Mouse (Mus musculus) neural tube, embryonic 11.5 days (tissue): ENCODE measurements around the gene Slfn14. TPM values are rescaled to one million over a fixed set of nuclear protein-coding genes. Genes with fewer than 3 reads are reported as not detected.
"Not testable (repeated sequence)": the region's sequence is repeated elsewhere in the genome, so short reads cannot be mapped to it uniquely, and the experiment has no call there.

ENCODE experiments used
- ATAC-seq: fragments of 200-750 bp; cut with Nextera tagmentation; 2 replicates; pipeline ENCODE4 v1.8.0; 2017; ENCODE audit warnings: moderate number of reproducible peaks, mild to moderate bottlenecking, moderate TSS enrichment, moderate library complexity; ENCODE audit not compliant: insufficient read depth, low FRiP score, low TSS enrichment
- DNase-seq: peaks from one replicate; pipeline ENCODE4 v3.0.0-alpha.2; 2015; ENCODE audit warnings: low spot score
- H3K27ac ChIP-seq: fragments of 300-500 bp; sonication (generic); 2 replicates; pipeline ENCODE4 v1.5.1; 2014; ENCODE audit warnings: low read depth, mild to moderate bottlenecking, low read length
- H3K27me3 ChIP-seq: fragments of 300-500 bp; sonication (generic); 2 replicates; pipeline ENCODE4 v1.6.1; 2014; ENCODE audit warnings: mild to moderate bottlenecking, low read length, mixed read lengths; ENCODE audit not compliant: control insufficient read depth, insufficient read depth
- H3K36me3 ChIP-seq: fragments of 300-500 bp; sonication (generic); 2 replicates; pipeline ENCODE4 v1.6.1; 2014; ENCODE audit warnings: mild to moderate bottlenecking, low read length, moderate library complexity, mixed read lengths; ENCODE audit not compliant: control insufficient read depth, insufficient read depth
- H3K4me1 ChIP-seq: fragments of 300-500 bp; sonication (generic); 2 replicates; pipeline ENCODE4 v1.6.1; 2014; ENCODE audit warnings: low read length, mixed read lengths; ENCODE audit not compliant: control insufficient read depth, insufficient read depth
- H3K4me2 ChIP-seq: fragments of 300-500 bp; sonication (generic); 2 replicates; pipeline ENCODE4 v1.6.1; 2014; ENCODE audit warnings: low read depth, mild to moderate bottlenecking, moderate library complexity
- H3K4me3 ChIP-seq: fragments of 300-500 bp; sonication (generic); 2 replicates; pipeline ENCODE4 v1.5.1; 2014; ENCODE audit warnings: low read depth, low read length
- H3K9ac ChIP-seq: fragments of 300-500 bp; sonication (generic); 2 replicates; pipeline ENCODE4 v1.6.1; 2014; ENCODE audit warnings: mild to moderate bottlenecking, low read length
- H3K9me3 ChIP-seq: fragments of 300-500 bp; sonication (generic); 2 replicates; pipeline ENCODE4 v1.6.1; 2016; ENCODE audit warnings: low read length; ENCODE audit not compliant: control insufficient read depth
- WGBS: fragments of 180-500 bp; shearing (Covaris S2); extraction: QIAGEN DNeasy Blood & Tissue Kit; methylation state at CpG from one replicate; pipeline ENCODE4 v1.1.7; 2014; 5-methylcytosine and 5-hydroxymethylcytosine counted together
- polyA plus RNA-seq: library from polyadenylated mRNA; unstranded; fragments of >200 nt; fragmentation: Nextera tagmentation; extraction: Ambion mirVana; gene quantifications from 2 replicates; pipeline ENCODE4 v1.2.1, GENCODE M21; 2014

Gene Slfn14
- 0.82 and 1.1 TPM in 2 replicates for polyA plus RNA-seq

- Histone ChIP-seq H3K36me3 (no peaks in the 10 kb centered on the region), H3K9me3 (no peaks in the 10 kb centered on the region), H3K4me3 (no peak within 1 kb of the TSS), H3K27me3 (no peaks in the 10 kb centered on the region), H3K9ac (no peak within 1 kb of the TSS), H3K27ac (no peak within 1 kb of the TSS), H3K4me1 (no peaks in the 10 kb centered on the region), H3K4me2 (no peak within 1 kb of the TSS)
- ATAC-seq (no peak), DNase-seq (no peak)
- WGBS = 80% methylated on average over 1 of the region's 1 CpGs
Observed at GRCm38 (mm10) chr11:83286566-83286965, at the start of gene Slfn14. Gene Slfn14, minus strand, starts transcription at chr11:83286726.

- H3K36me3 ChIP-seq = peaks cover 11% of the 10 kb centered on the region
- ATAC-seq (no peak), DNase-seq (no peak)
- H3K9me3 ChIP-seq = no peaks in the 10 kb centered on the region
- H3K4me2 ChIP-seq = no peak overlapping the region
- WGBS = 88% methylated on average over 7 of the region's 7 CpGs
- H3K4me3 ChIP-seq = no peak overlapping the region
- no peak overlapping the region for H3K9ac ChIP-seq
- no peak overlapping the region for H3K27ac ChIP-seq
- no peaks in the 10 kb centered on the region for H3K4me1 ChIP-seq
- no peaks in the 10 kb centered on the region for H3K27me3 ChIP-seq
Observed at GRCm38 (mm10) chr11:83335826-83336225, 49.3 kb upstream of the Slfn14 start.

- no peak overlapping the region for H3K4me3 ChIP-seq
- H3K27me3 ChIP-seq = no peaks in the 10 kb centered on the region
- H3K4me1 ChIP-seq = no peaks in the 10 kb centered on the region
- DNase-seq (peak; percentile 58), ATAC-seq (no peak)
- no peak overlapping the region for H3K27ac ChIP-seq
- 66% methylated on average over 3 of the region's 3 CpGs for WGBS
- no peak overlapping the region for H3K9ac ChIP-seq
- no peak overlapping the region for H3K4me2 ChIP-seq
- peaks cover 10% of the 10 kb centered on the region; the same call in 1 of the 2 replicates for H3K36me3 ChIP-seq
- no peaks in the 10 kb centered on the region for H3K9me3 ChIP-seq
Observed at GRCm38 (mm10) chr11:83327427-83327826, 40.9 kb upstream of the Slfn14 start.

GRCm38 (mm10) chr11:83326692-83327091 is 40.2 kb upstream of the Slfn14 start:
- ATAC-seq, H3K27ac ChIP-seq, H3K9ac ChIP-seq, H3K4me1 ChIP-seq, H3K4me3 ChIP-seq, H3K4me2 ChIP-seq, H3K36me3 ChIP-seq, DNase-seq, H3K27me3 ChIP-seq, H3K9me3 ChIP-seq: not testable (repeated sequence)
- 93% methylated on average over 3 of the region's 3 CpGs for WGBS

GRCm38 (mm10) chr11:83319048-83319447 is 32.5 kb upstream of the Slfn14 start:
- no peak for DNase-seq
- no peak overlapping the region for H3K27ac ChIP-seq
- H3K4me3 ChIP-seq = no peak overlapping the region
- no peaks in the 10 kb centered on the region for H3K4me1 ChIP-seq
- H3K4me2 ChIP-seq = no peak overlapping the region
- H3K9me3 ChIP-seq = no peaks in the 10 kb centered on the region
- H3K27me3 ChIP-seq = no peaks in the 10 kb centered on the region
- no peak for ATAC-seq
- H3K9ac ChIP-seq = no peak overlapping the region
- peaks cover 6% of the 10 kb centered on the region for H3K36me3 ChIP-seq
- WGBS = 90% methylated on average over 4 of the region's 4 CpGs

- no peak for ATAC-seq
- no peak overlapping the region for H3K27ac ChIP-seq
- WGBS = 78% methylated on average over 5 of the region's 5 CpGs
- no peaks in the 10 kb centered on the region for H3K4me1 ChIP-seq
- no peak for DNase-seq
- H3K4me2 ChIP-seq = no peak overlapping the region
- no peaks in the 10 kb centered on the region for H3K9me3 ChIP-seq
- H3K27me3 ChIP-seq = no peaks in the 10 kb centered on the region
- no peak overlapping the region for H3K4me3 ChIP-seq
- H3K36me3 ChIP-seq = peaks cover 3% of the 10 kb centered on the region
- H3K9ac ChIP-seq = no peak overlapping the region
Observed at GRCm38 (mm10) chr11:83312471-83312870, 25.9 kb upstream of the Slfn14 start.

- ATAC-seq (no peak), DNase-seq (no peak)
- H3K27me3 ChIP-seq = no peaks in the 10 kb centered on the region
- no peak overlapping the region for H3K4me2 ChIP-seq
- H3K27ac ChIP-seq = no peak overlapping the region
- WGBS = 76% methylated on average over 4 of the region's 4 CpGs
- peaks cover 10% of the 10 kb centered on the region for H3K4me1 ChIP-seq
- H3K9ac ChIP-seq = no peak overlapping the region
- H3K4me3 ChIP-seq = no peak overlapping the region
- no peaks in the 10 kb centered on the region for H3K36me3 ChIP-seq
- no peaks in the 10 kb centered on the region for H3K9me3 ChIP-seq
Observed at GRCm38 (mm10) chr11:83306700-83307253, 20.3 kb upstream of the Slfn14 start.

- H3K4me1 ChIP-seq = peaks cover 10% of the 10 kb centered on the region
- ATAC-seq = no peak
- H3K4me2 ChIP-seq = no peak overlapping the region
- 85% methylated on average over 2 of the region's 2 CpGs for WGBS
- H3K27me3 ChIP-seq = no peaks in the 10 kb centered on the region
- DNase-seq = no peak
- H3K27ac ChIP-seq = no peak overlapping the region
- no peak overlapping the region for H3K9ac ChIP-seq
- no peak overlapping the region for H3K4me3 ChIP-seq
- H3K9me3 ChIP-seq = no peaks in the 10 kb centered on the region
- no peaks in the 10 kb centered on the region for H3K36me3 ChIP-seq
Observed at GRCm38 (mm10) chr11:83304485-83304884, 18.0 kb upstream of the Slfn14 start.

GRCm38 (mm10) chr11:83303751-83304150 is 17.2 kb upstream of the Slfn14 start:
- Histone ChIP-seq H3K4me3 (peak overlapping the region; percentile 93), H3K27ac (no peak overlapping the region), H3K9ac (0 out of 2 replicates have a peak overlapping the region, but pooled peaks have one; percentile 28), H3K9me3 (no peaks in the 10 kb centered on the region), H3K4me1 (peaks cover 10% of the 10 kb centered on the region), H3K27me3 (no peaks in the 10 kb centered on the region), H3K36me3 (no peaks in the 10 kb centered on the region), H3K4me2 (peak overlapping the region; percentile 76)
- DNase-seq (no peak), ATAC-seq (no peak)
- 64% methylated on average over 5 of the region's 5 CpGs for WGBS
